Mouse (Mus musculus) layer of hippocampus, adult 11-12 months (tissue): ENCODE data around the gene Snx29.
A peak's percentile ranks its signal among the peaks of the same experiment; 100 is the strongest.

Experiments used
- DNase-seq: peaks from one replicate; pipeline ENCODE4 v3.0.0; 2022; ENCODE audit warnings: low spot score

Gene Snx29

GRCm38 (mm10) chr16:11450626-11451025 lies 127.9 kb downstream of the Snx29 start:
- no peak for DNase-seq

GRCm38 (mm10) chr16:11454871-11455270 lies 132.2 kb downstream of the Snx29 start:
- no peak for DNase-seq

GRCm38 (mm10) chr16:11455545-11456140 lies 132.9 kb downstream of the Snx29 start:
- DNase-seq: peak; percentile 35

GRCm38 (mm10) chr16:11456141-11456645 lies 133.5 kb downstream of the Snx29 start:
- DNase-seq: peak; percentile 61

- DNase-seq: no peak
These were observed 134.4 kb downstream of the Snx29 start for GRCm38 (mm10) chr16:11457136-11457535.

GRCm38 (mm10) chr16:11457609-11458350 lies 135.1 kb downstream of the Snx29 start:
- DNase-seq: no peak

GRCm38 (mm10) chr16:11460210-11460609 lies 137.5 kb downstream of the Snx29 start:
- DNase-seq: peak; percentile 42

- DNase-seq: peak; percentile 74
These were observed 138.9 kb downstream of the Snx29 start for GRCm38 (mm10) chr16:11461612-11462011.

GRCm38 (mm10) chr16:11468533-11469179 lies 145.9 kb downstream of the Snx29 start:
- peak; percentile 81 for DNase-seq

- DNase-seq: no peak
These were observed 146.8 kb downstream of the Snx29 start for GRCm38 (mm10) chr16:11469491-11469890.

- DNase-seq: no peak
These were observed 148.5 kb downstream of the Snx29 start for GRCm38 (mm10) chr16:11471246-11471645.

- no peak for DNase-seq
These were observed 150.1 kb downstream of the Snx29 start for GRCm38 (mm10) chr16:11472852-11473251.

- no peak for DNase-seq
These were observed 150.8 kb downstream of the Snx29 start for GRCm38 (mm10) chr16:11473474-11473873.

GRCm38 (mm10) chr16:11473893-11474505 lies 151.3 kb downstream of the Snx29 start:
- no peak for DNase-seq

GRCm38 (mm10) chr16:11475137-11475943 lies 152.6 kb downstream of the Snx29 start:
- DNase-seq: no peak

- DNase-seq: no peak
These were observed 153.6 kb downstream of the Snx29 start for GRCm38 (mm10) chr16:11476314-11476713.

GRCm38 (mm10) chr16:11476968-11477367 lies 154.3 kb downstream of the Snx29 start:
- DNase-seq: no peak

GRCm38 (mm10) chr16:11477591-11477990 lies 154.9 kb downstream of the Snx29 start:
- DNase-seq: no peak

- no peak for DNase-seq
These were observed 156.9 kb downstream of the Snx29 start for GRCm38 (mm10) chr16:11479605-11480004.

GRCm38 (mm10) chr16:11482189-11482588 lies 159.5 kb downstream of the Snx29 start:
- DNase-seq: no peak

- DNase-seq: no peak
These were observed 172.2 kb downstream of the Snx29 start for GRCm38 (mm10) chr16:11494895-11495294.
